Mouse (Mus musculus): Measurements from ENCODE around the gene Eri2. TPM values are rescaled to one million over a fixed set of nuclear protein-coding genes. Genes with fewer than 3 reads are reported as not detected.
A peak's percentile ranks its signal among the peaks of the same experiment; 100 is the strongest.

Gene Eri2
- polyA plus RNA-seq, 1 experiment from 2014 or later = 4.9 TPM

- no peak overlapping the region for H3K9ac ChIP-seq (replicated peaks; ENCODE audit: low read depth)
- H3K4me3 ChIP-seq (ENCODE audit: low read depth, low read length) = no peak overlapping the region
- H3K36me3 ChIP-seq (ENCODE audit: insufficient read depth, low read length) = no peaks in the 10 kb centered on the region
- H3K27me3 ChIP-seq (replicated peaks; ENCODE audit: insufficient read depth, low read length) = no peaks in the 10 kb centered on the region
- DNase-seq (ENCODE audit: low spot score) = no peak
- whole genome bisulfite sequencing = 72% methylated on average over 3 of the region's 3 CpGs
- no peak overlapping the region for H3K27ac ChIP-seq (ENCODE audit: low read length)
- H3K4me2 ChIP-seq (replicated peaks; ENCODE audit: low read depth, low read length) = no peak overlapping the region
- H3K4me1 ChIP-seq (ENCODE audit: insufficient read depth, low read depth, low read length) = no peaks in the 10 kb centered on the region
- no peak for ATAC-seq
- H3K9me3 ChIP-seq (ENCODE audit: low read length) = no peaks in the 10 kb centered on the region
- TF ChIP-seq CTCF (IDR thresholded peaks at IDR 0.05) = no peak
- no peak for TF ChIP-seq EP300 (IDR thresholded peaks at IDR 0.05)
Measured at GRCm38 (mm10) chr7:119800991-119801390, 7.1 kb upstream of the Eri2 start.

DNA sequence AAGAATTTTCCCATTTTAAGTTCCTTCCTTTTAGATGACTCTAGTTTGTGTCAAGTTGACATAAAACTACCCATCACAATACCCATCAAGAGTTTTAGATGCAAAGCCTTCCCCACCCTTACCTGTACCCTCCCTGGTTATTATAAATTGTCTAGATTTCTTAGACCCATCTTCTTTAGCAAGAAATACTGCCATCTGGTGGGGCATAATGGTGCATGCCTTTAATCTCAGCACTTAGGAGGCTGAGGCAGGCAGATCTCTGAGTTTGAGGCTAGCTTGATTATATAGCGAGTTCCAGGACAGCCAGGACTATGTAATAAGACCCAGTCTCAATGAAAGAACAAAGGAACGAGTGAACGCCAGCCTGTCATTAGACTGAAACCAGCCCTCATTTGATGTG lies 6.6 kb upstream of the Eri2 start:
- DNase-seq (ENCODE audit: low spot score) (no peak), ATAC-seq (no peak)
- no peaks in the 10 kb centered on the region for H3K9me3 ChIP-seq (ENCODE audit: low read length)
- no peak overlapping the region for H3K27ac ChIP-seq (ENCODE audit: low read length)
- no peaks in the 10 kb centered on the region for H3K36me3 ChIP-seq (ENCODE audit: insufficient read depth, low read length)
- no peak overlapping the region for H3K9ac ChIP-seq (replicated peaks; ENCODE audit: low read depth)
- H3K4me1 ChIP-seq (ENCODE audit: insufficient read depth, low read depth, low read length) = no peaks in the 10 kb centered on the region
- no peaks in the 10 kb centered on the region for H3K27me3 ChIP-seq (replicated peaks; ENCODE audit: insufficient read depth, low read length)
- TF ChIP-seq EP300 (IDR thresholded peaks at IDR 0.05) = no peak
- peak; percentile 42 for TF ChIP-seq CTCF (IDR thresholded peaks at IDR 0.05)
- no peak overlapping the region for H3K4me3 ChIP-seq (ENCODE audit: low read depth, low read length)
- H3K4me2 ChIP-seq (replicated peaks; ENCODE audit: low read depth, low read length) = no peak overlapping the region
- WGBS = 90% methylated on average over 3 of the region's 3 CpGs

- Histone ChIP-seq H3K27ac (ENCODE audit: low read length) (no peak overlapping the region), H3K36me3 (ENCODE audit: insufficient read depth, low read length) (no peaks in the 10 kb centered on the region), H3K4me1 (ENCODE audit: insufficient read depth, low read depth, low read length) (no peaks in the 10 kb centered on the region), H3K4me2 (replicated peaks; ENCODE audit: low read depth, low read length) (peak overlapping the region; percentile 27), H3K9me3 (ENCODE audit: low read length) (no peaks in the 10 kb centered on the region), H3K9ac (replicated peaks; ENCODE audit: low read depth) (no peak overlapping the region), H3K27me3 (replicated peaks; ENCODE audit: insufficient read depth, low read length) (no peaks in the 10 kb centered on the region), H3K4me3 (ENCODE audit: low read depth, low read length) (no peak overlapping the region)
- TF ChIP-seq CTCF (IDR thresholded peaks at IDR 0.05) = no peak
- TF ChIP-seq EP300 (IDR thresholded peaks at IDR 0.05) = no peak
- ATAC-seq (no peak), DNase-seq (ENCODE audit: low spot score) (no peak)
Measured at GRCm38 (mm10) chr7:119795311-119795710, 1.5 kb upstream of the Eri2 start.

- Histone ChIP-seq H3K9ac (replicated peaks; ENCODE audit: low read depth) (peak overlapping the region; percentile 53), H3K36me3 (ENCODE audit: insufficient read depth, low read length) (no peaks in the 10 kb centered on the region), H3K4me3 (ENCODE audit: low read depth, low read length) (peak overlapping the region; percentile 73), H3K4me1 (ENCODE audit: insufficient read depth, low read depth, low read length) (no peaks in the 10 kb centered on the region), H3K9me3 (ENCODE audit: low read length) (no peaks in the 10 kb centered on the region), H3K27ac (ENCODE audit: low read length) (peak overlapping the region; percentile 68), H3K27me3 (replicated peaks; ENCODE audit: insufficient read depth, low read length) (no peaks in the 10 kb centered on the region), H3K4me2 (replicated peaks; ENCODE audit: low read depth, low read length) (peak overlapping the region; percentile 91)
- WGBS = 0% methylated on average over 21 of the region's 21 CpGs
- ATAC-seq (peak; percentile 68; the same call in 1 of the 2 replicates), DNase-seq (ENCODE audit: low spot score) (no peak)
- TF ChIP-seq EP300 (IDR thresholded peaks at IDR 0.05) (no peak), CTCF (IDR thresholded peaks at IDR 0.05) (no peak)
Measured at GRCm38 (mm10) chr7:119794251-119794638, 387 bp upstream of the Eri2 start.

- no peak overlapping the region for H3K9ac ChIP-seq (replicated peaks; ENCODE audit: low read depth)
- no peak for TF ChIP-seq CTCF (IDR thresholded peaks at IDR 0.05)
- no peak for TF ChIP-seq EP300 (IDR thresholded peaks at IDR 0.05)
- peaks cover 19% of the 10 kb centered on the region; the same call in 1 of the 2 replicates for H3K36me3 ChIP-seq (ENCODE audit: insufficient read depth, low read length)
- H3K4me1 ChIP-seq (ENCODE audit: insufficient read depth, low read depth, low read length) = no peaks in the 10 kb centered on the region
- H3K9me3 ChIP-seq (ENCODE audit: low read length) = no peaks in the 10 kb centered on the region
- H3K4me2 ChIP-seq (replicated peaks; ENCODE audit: low read depth, low read length) = no peak overlapping the region
- DNase-seq (ENCODE audit: low spot score) (no peak), ATAC-seq (no peak)
- no peak overlapping the region for H3K4me3 ChIP-seq (ENCODE audit: low read depth, low read length)
- no peak overlapping the region for H3K27ac ChIP-seq (ENCODE audit: low read length)
- WGBS = 87% methylated on average over 3 of the region's 3 CpGs
- H3K27me3 ChIP-seq (replicated peaks; ENCODE audit: insufficient read depth, low read length) = no peaks in the 10 kb centered on the region
Measured at GRCm38 (mm10) chr7:119789024-119789423, 4.8 kb downstream of the Eri2 start.

DNA sequence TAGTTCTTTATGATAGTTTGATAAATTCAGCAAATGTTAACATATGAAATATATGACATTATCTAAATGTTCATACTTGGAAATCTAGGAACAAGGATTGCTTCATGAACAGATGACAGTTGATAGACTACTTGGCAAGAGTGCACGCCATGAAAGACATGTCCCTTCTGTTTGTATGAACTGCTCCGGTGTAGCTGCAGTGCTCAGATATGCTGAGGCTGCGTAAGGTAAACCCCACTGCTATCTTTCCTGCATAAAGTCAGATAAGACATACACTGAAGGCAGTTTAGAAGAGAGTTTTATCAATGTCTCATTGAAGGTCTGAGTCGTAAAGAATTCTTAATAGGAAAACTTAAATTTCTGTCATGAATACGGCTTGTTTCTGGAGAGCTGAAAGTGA lies 8.9 kb downstream of the Eri2 start:
- Histone ChIP-seq H3K4me1 (ENCODE audit: insufficient read depth, low read depth, low read length) (no peaks in the 10 kb centered on the region), H3K4me3 (ENCODE audit: low read depth, low read length) (no peak overlapping the region), H3K27me3 (replicated peaks; ENCODE audit: insufficient read depth, low read length) (no peaks in the 10 kb centered on the region), H3K36me3 (ENCODE audit: insufficient read depth, low read length) (peaks cover 19% of the 10 kb centered on the region; the same call in 1 of the 2 replicates), H3K9ac (replicated peaks; ENCODE audit: low read depth) (no peak overlapping the region), H3K4me2 (replicated peaks; ENCODE audit: low read depth, low read length) (no peak overlapping the region), H3K27ac (ENCODE audit: low read length) (no peak overlapping the region), H3K9me3 (ENCODE audit: low read length) (no peaks in the 10 kb centered on the region)
- no peak for TF ChIP-seq CTCF (IDR thresholded peaks at IDR 0.05)
- no peak for TF ChIP-seq EP300 (IDR thresholded peaks at IDR 0.05)
- WGBS = 77% methylated on average over 5 of the region's 5 CpGs
- no peak for DNase-seq (ENCODE audit: low spot score)
- ATAC-seq = no peak

DNA sequence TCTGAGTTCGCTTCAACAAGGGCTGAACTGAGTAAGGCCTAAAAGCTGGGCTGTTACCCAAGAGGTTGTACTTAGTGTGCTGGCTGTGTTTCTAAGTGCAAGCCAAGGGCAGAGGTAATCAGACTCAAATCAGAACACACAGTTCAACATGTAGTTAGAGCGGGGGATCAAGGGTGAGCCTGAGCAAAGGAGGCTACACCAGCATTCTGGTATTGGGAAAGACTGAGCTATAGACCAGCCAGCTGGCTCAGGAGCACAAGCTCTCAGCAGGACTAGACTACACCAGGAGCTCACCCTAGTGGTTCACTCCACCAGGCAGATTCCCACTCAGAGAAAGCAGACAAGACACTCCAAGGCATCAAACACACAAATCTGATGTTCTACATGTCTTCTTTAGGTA lies 10.4 kb downstream of the Eri2 start:
- Histone ChIP-seq H3K4me2 (replicated peaks; ENCODE audit: low read depth, low read length) (no peak overlapping the region), H3K27ac (ENCODE audit: low read length) (no peak overlapping the region), H3K27me3 (replicated peaks; ENCODE audit: insufficient read depth, low read length) (no peaks in the 10 kb centered on the region), H3K9ac (replicated peaks; ENCODE audit: low read depth) (no peak overlapping the region), H3K9me3 (ENCODE audit: low read length) (no peaks in the 10 kb centered on the region), H3K4me1 (ENCODE audit: insufficient read depth, low read depth, low read length) (no peaks in the 10 kb centered on the region), H3K36me3 (ENCODE audit: insufficient read depth, low read length) (peaks cover 19% of the 10 kb centered on the region; the same call in 1 of the 2 replicates), H3K4me3 (ENCODE audit: low read depth, low read length) (no peak overlapping the region)
- DNase-seq (ENCODE audit: low spot score) = peak; percentile 78
- TF ChIP-seq EP300 (IDR thresholded peaks at IDR 0.05) (no peak), CTCF (IDR thresholded peaks at IDR 0.05) (peak; percentile 41)
- 79% methylated on average over 2 of the region's 2 CpGs for WGBS
- ATAC-seq = peak; percentile 72

All from lung, postnatal 0 days (tissue).